Mouse (Mus musculus) heart, postnatal 0 days (tissue): ENCODE measurements at regions not wholly inside any gene's neighbourhood (a gene's known extent, or its start where the extent isn't known, plus 50 kb on each side); places are given as distances from the start of the nearest gene placed in this dataset.
A peak's percentile ranks its signal among the peaks of the same experiment; 100 is the strongest.

Experiments
- CTCF ChIP-seq: IDR thresholded peaks from 2 replicates; pipeline ENCODE4 v1.5.1; 2016; ENCODE audit warnings: antibody characterized with exemption, control low read depth, low read depth
- EP300 ChIP-seq: IDR thresholded peaks from 2 replicates; pipeline ENCODE4 v1.6.1; 2016; ENCODE audit warnings: antibody characterized with exemption, low read depth

DNA sequence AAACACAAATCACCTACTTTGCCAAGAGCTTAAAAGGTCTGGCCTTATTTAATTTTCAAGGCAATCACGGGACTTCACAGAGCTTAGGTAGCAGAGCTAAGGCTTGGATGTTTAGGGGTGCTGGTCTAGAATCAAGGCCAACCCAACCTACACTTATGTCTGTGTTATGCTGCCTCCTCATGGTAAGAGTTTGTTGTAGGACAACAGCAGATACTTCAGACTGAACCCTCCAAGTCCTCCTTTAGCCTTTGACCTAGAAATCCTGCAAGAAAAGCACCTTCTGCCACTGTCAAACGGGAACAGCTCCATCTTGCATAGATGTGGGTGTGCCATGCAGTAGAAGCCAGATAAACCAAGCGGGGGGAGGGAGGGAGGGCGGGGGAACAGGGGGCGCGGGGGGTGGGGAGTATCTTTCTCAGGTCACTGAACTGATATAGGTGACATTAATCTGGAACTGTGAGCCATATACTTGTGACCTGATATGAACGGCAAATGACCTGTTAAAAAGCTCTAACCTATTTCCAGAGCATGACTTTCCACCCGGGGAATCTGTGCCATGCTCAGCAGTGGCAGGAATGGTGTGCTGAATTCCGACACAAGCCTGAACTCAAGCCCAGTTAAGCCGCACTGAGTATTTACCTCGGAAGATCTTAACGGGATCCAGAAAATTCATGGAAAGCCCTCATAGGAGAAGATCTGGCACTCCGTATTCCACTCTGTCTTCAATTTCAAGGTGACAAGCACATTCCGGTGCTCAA lies 838.3 kb downstream of the Gsdmc2 start:
- TF ChIP-seq CTCF (peak; percentile 53), EP300 (no peak)
